Mouse (Mus musculus) heart, postnatal 25 days (tissue): ENCODE results near the gene Olfr718-ps1. TPM values are rescaled to one million over a fixed set of nuclear protein-coding genes. Genes with fewer than 3 reads are reported as not detected.
"Not testable (repeated sequence)": the region's sequence is repeated elsewhere in the genome, so short reads cannot be mapped to it uniquely, and the experiment has no call there.

ENCODE experiments used
- DNase-seq: peaks from one replicate; pipeline ENCODE4 v3.0.0; 2022; ENCODE audit warnings: low spot score
- intact Hi-C: fragments of 180-260 bp; cut with DNase I; formaldehyde crosslinking; loops from one replicate; pipeline ENCODE4 v1.15.1; 2025
- total RNA-seq, 2 experiments: library from RNA; stranded (reverse); gene quantifications; 2 replicates each; pipeline ENCODE4 v1.2.3; 2021

The Olfr718-ps1 gene
- not detected for total RNA-seq

DNA sequence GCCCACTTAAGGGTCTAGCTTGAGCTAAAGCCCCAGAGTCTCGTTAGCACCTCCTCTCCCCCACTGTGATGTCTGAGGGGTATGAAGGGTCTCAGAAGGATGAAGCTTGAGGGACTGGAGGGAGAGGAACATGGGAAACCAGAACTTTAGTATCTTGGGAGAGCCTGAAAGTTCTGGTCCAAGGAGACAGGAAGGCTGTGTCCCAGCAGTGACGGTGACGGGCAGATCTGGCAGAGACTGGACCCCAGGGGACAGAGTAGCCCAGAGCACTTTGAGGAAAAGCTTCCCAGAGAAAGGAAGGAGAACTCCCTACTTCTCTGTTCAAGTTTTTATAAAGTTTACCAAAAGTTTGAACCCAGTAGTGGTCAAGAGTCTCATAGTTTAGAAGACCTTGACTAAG, at the start of gene Olfr718-ps1:
Gene Olfr718-ps1 (minus strand): TSS at position 101 of the 400 bp plus-strand sequence.
- intact Hi-C loops = no loop called here
- no peak for DNase-seq

GRCm38 (mm10) chr5:143196506-143196905, 49.1 kb upstream of the Olfr718-ps1 start:
- intact Hi-C loops = no loop called here
- DNase-seq = no peak

- intact Hi-C loops = no loop called here
- no peak for DNase-seq
Measured at GRCm38 (mm10) chr5:143195166-143195565, 47.8 kb upstream of the Olfr718-ps1 start.

- intact Hi-C loops, DNase-seq: not testable (repeated sequence)
Measured at GRCm38 (mm10) chr5:143194747-143195146, 47.4 kb upstream of the Olfr718-ps1 start.

DNA sequence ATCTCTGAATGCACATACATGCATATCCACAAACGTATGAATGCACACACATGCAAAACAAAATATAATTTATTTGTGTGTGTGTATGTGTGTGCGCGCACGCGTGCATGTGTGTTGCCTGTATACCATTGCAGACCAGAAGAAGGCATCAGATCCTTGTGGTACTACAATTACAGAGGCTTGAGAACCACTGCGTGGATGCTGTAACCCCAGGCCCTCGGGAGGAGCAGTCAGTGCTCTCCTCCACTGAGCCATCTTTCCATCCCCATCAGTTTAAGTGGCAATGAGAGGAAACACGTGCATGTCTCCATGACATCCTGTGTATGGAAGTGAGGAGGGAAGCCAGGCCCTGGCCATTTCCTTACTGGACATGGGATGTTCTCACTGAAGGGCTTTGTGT, 45.4 kb upstream of the Olfr718-ps1 start:
- no peak for DNase-seq

GRCm38 (mm10) chr5:143188014-143188413, 40.6 kb upstream of the Olfr718-ps1 start:
- intact Hi-C loops = loop anchor here (10.0 kb wide), 1 partner anchor 547 kb away; the partner anchor contains the start of gene Usp42

More for the DNA sequence above, 45.4 kb upstream of the Olfr718-ps1 start:
- intact Hi-C loops = no loop called here

GRCm38 (mm10) chr5:143180255-143181076, 33.1 kb upstream of the Olfr718-ps1 start, which contains the start of the genes Rbak and Spdye4b:
Gene Rbak, minus strand, starts transcription at chr5:143180775.
Gene Spdye4b, plus strand, starts transcription at chr5:143181017.
- peak; percentile 86 for DNase-seq
- intact Hi-C loops = loop anchor here (1.0 to 10.0 kb wide), 3 partner anchors 55 to 554 kb away; partner anchors contain the start of genes E130309D02Rik, Usp42 and Zfp12

More at GRCm38 (mm10) chr5:143188014-143188413, 40.6 kb upstream of the Olfr718-ps1 start:
- not testable (repeated sequence) for DNase-seq

GRCm38 (mm10) chr5:143179179-143179578, 31.8 kb upstream of the Olfr718-ps1 start:
- DNase-seq = no peak
- intact Hi-C loops = loop anchor here (10.0 kb wide), 1 partner anchor 116 kb away; the partner anchor contains the start of gene Zfp853

GRCm38 (mm10) chr5:143177541-143178200, 30.3 kb upstream of the Olfr718-ps1 start:
- DNase-seq = no peak
- intact Hi-C loops = loop anchor here (10.0 kb wide), 1 partner anchor 117 kb away; the partner anchor contains the start of gene Zfp853

DNA sequence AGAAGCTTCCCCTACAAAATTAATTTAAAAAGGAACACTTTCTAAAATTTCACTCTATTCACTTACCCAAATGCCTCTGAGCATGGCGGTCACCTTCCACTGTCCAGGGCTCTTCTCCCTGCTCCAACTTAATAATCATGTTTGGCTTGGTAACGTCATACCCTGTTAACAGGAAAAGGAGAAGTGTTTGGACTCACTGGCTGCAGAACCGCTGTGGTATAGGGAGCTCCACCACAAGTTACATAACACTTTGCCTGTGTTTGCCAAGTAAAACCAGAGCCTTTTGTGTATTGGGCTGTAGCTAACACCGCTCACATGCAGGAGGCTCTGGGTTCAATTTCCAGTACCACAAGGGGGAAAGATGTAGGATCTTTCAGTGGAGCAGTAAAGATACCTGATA, 28.6 kb upstream of the Olfr718-ps1 start:
- no peak for DNase-seq
- intact Hi-C loops = loop anchor here (10.0 kb wide), 1 partner anchor 119 kb away; the partner anchor contains the start of gene Zfp853

DNA sequence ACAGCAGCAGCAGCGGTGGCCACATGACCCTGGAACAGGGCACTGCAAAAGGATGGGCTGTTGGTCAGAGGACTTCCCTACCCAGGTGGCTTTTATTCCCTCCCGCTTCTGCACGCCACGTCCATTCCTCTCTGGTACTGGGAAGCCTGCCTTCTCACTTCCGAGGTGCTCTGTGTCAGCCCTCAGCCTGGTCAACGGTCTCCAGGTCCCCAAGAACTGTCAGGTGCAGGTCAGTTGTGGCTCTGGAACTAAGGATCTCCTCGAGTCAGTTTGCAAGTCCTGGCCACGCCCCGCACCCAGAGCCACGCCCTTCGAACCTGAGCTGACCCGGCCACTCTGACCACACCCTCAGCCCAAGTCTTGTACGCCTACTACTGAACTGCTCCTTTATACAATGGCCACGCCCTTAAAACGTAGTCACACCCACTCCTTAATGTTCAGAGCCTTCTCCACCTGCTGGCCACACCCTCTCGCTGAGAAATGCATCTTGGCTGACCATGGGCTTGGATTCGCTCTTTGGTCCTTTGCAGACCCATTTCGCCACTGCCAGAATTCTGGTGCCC, 18.2 kb upstream of the Olfr718-ps1 start:
- DNase-seq = no peak

GRCm38 (mm10) chr5:143155534-143155933, 8.2 kb upstream of the Olfr718-ps1 start:
- intact Hi-C loops = no loop called here
- DNase-seq = no peak

More for the DNA sequence above, 18.2 kb upstream of the Olfr718-ps1 start:
- intact Hi-C loops = no loop called here

- intact Hi-C loops = no loop called here
- DNase-seq = no peak
Measured at GRCm38 (mm10) chr5:143153756-143154155, 6.4 kb upstream of the Olfr718-ps1 start.

DNA sequence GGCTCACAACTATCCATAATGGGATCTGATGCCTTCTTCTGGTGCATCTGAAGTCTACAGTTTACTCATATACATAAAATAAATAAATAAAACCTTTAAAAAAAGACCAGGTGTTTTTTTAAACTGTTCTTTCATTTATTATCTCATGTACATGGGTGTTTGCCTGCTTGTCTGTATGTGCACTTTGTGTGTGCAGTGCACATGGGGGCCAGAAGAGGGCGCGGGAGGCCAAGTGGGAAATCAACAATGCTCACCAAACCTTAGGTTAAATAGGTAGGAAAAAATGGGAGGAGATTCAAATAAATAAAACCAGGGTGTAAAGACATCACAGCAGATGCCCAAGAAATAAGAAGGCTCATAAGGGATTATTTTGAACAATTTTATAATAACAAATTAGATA, 2.7 kb upstream of the Olfr718-ps1 start:
- no peak for DNase-seq
- intact Hi-C loops = no loop called here

GRCm38 (mm10) chr5:143149536-143149935, 2.2 kb upstream of the Olfr718-ps1 start:
- DNase-seq = no peak
- intact Hi-C loops = no loop called here

GRCm38 (mm10) chr5:143148661-143149060, 1.3 kb upstream of the Olfr718-ps1 start:
- DNase-seq = no peak
- intact Hi-C loops = no loop called here

GRCm38 (mm10) chr5:143137580-143137979, 9.8 kb downstream of the Olfr718-ps1 start:
- no peak for DNase-seq

GRCm38 (mm10) chr5:143135042-143135441, 12.3 kb downstream of the Olfr718-ps1 start:
- intact Hi-C loops = no loop called here
- no peak for DNase-seq

More at GRCm38 (mm10) chr5:143137580-143137979, 9.8 kb downstream of the Olfr718-ps1 start:
- intact Hi-C loops = no loop called here

- DNase-seq, intact Hi-C loops: not testable (repeated sequence)
Measured at GRCm38 (mm10) chr5:143134216-143135010, 13.0 kb downstream of the Olfr718-ps1 start.
